Comparison of ENCODE assay signal across 21 mouse cellular contexts in genomic region chr11:46209884-46210283, GRCm38 (mm10). TPM values are rescaled to one million over a fixed set of nuclear protein-coding genes. Genes with fewer than 3 reads are reported as not detected.
DNase-seq lines count a peak whose midpoint lies in the region; ATAC-seq lines count a peak whose summit lies in the region.
"Had no signal": no experiment of that assay in that cellular context is flagged by ENCODE, and none has a peak within 500 bp of the region (broad histone marks: within the 10 kb centered on the region; RNA-seq: fewer than 3 reads in every experiment).

No protein-coding gene starts in this region.

- H3K4me3 ChIP-seq in heart, embryonic 10.5 days: no peak overlapping the region
- no peak overlapping the region for H3K4me3 ChIP-seq in kidney, embryonic 15.5 days (replicated peaks)
- no peak overlapping the region for H3K4me3 ChIP-seq in midbrain, embryonic 12.5 days
- no peak overlapping the region for H3K4me3 ChIP-seq in midbrain, embryonic 11.5 days (ENCODE audit: low read depth, low read length)
- H3K4me3 ChIP-seq in stomach, embryonic 16.5 days (replicated peaks; ENCODE audit: low read length): no peak overlapping the region
- H3K4me3 ChIP-seq: forebrain, embryonic 13.5 days; midbrain, embryonic 15.5 days had no signal

- ATAC-seq in kidney, embryonic 15.5 days (replicated peaks; ENCODE audit: low FRiP score): no peak
- no peak for ATAC-seq in midbrain, embryonic 12.5 days (ENCODE audit: low FRiP score, low read depth)
- ATAC-seq in midbrain, embryonic 11.5 days (ENCODE audit: low FRiP score): no peak
- no peak for ATAC-seq in stomach, embryonic 16.5 days (ENCODE audit: insufficient read depth, low FRiP score)
- ATAC-seq: activated CD4-positive, CD25-positive, alpha-beta regulatory T cell, adult 4 months; forebrain, embryonic 13.5 days; midbrain, embryonic 15.5 days had no signal

- peak overlapping the region; percentile 93 for H3K27ac ChIP-seq in heart, embryonic 10.5 days
- no peak overlapping the region for H3K27ac ChIP-seq in kidney, embryonic 15.5 days
- H3K27ac ChIP-seq in midbrain, embryonic 12.5 days (replicated peaks): 0 out of 2 replicates have a peak overlapping the region, but pooled peaks have one; percentile 15
- no peak overlapping the region for H3K27ac ChIP-seq in midbrain, embryonic 11.5 days (ENCODE audit: low read depth, low read length)
- no peak overlapping the region for H3K27ac ChIP-seq in stomach, embryonic 16.5 days (ENCODE audit: low read length)
- H3K27ac ChIP-seq: forebrain, embryonic 13.5 days; macrophage; midbrain, embryonic 15.5 days had no signal

- H3K4me1 ChIP-seq in heart, embryonic 10.5 days: peaks cover 69% of the 10 kb centered on the region
- H3K4me1 ChIP-seq in kidney, embryonic 15.5 days: peaks cover 51% of the 10 kb centered on the region
- H3K4me1 ChIP-seq in midbrain, embryonic 12.5 days: peaks cover 7% of the 10 kb centered on the region; the same call in 1 of the 2 replicates
- H3K4me1 ChIP-seq in midbrain, embryonic 11.5 days (ENCODE audit: control insufficient read depth, insufficient read depth, low read length): no peaks in the 10 kb centered on the region
- peaks cover 46% of the 10 kb centered on the region for H3K4me1 ChIP-seq in stomach, embryonic 16.5 days (ENCODE audit: control insufficient read depth, insufficient read depth, low read length)
- H3K4me1 ChIP-seq: forebrain, embryonic 13.5 days had no signal

- WGBS in heart, embryonic 10.5 days: 34% methylated on average over 2 of the region's 2 CpGs
- 56% methylated on average over 2 of the region's 2 CpGs for WGBS in kidney, embryonic 15.5 days
- WGBS in midbrain, embryonic 12.5 days: 41% methylated on average over 2 of the region's 2 CpGs
- 53% methylated on average over 2 of the region's 2 CpGs for WGBS in midbrain, embryonic 11.5 days
- 58% methylated on average over 2 of the region's 2 CpGs for WGBS in stomach, embryonic 16.5 days

- DNase-seq in heart, embryonic 10.5 days (ENCODE audit: low spot score): no peak
- no peak for DNase-seq in heart, postnatal 10 days
- peak; percentile 33 for DNase-seq in kidney, adult 18-20 months
- DNase-seq in midbrain, embryonic 11.5 days (ENCODE audit: low spot score, missing footprints): no peak
- DNase-seq in lung, postnatal 10 days: no peak
- DNase-seq: cerebellum, adult 11 months; cerebellum, postnatal 36 days; heart, adult 11 months; heart, postnatal 36 days; lung, adult 2 months; right cerebral cortex, postnatal 4 days; thymus, adult 2 months had no signal

- H3K9ac ChIP-seq in kidney, embryonic 15.5 days: no peak overlapping the region
- H3K9ac ChIP-seq in midbrain, embryonic 12.5 days (replicated peaks): no peak overlapping the region
- no peak overlapping the region for H3K9ac ChIP-seq in midbrain, embryonic 11.5 days (ENCODE audit: low read length)
- H3K9ac ChIP-seq in stomach, embryonic 16.5 days (ENCODE audit: low read length): 0 out of 2 replicates have a peak overlapping the region, but pooled peaks have one; percentile 23
- H3K9ac ChIP-seq: forebrain, embryonic 13.5 days; midbrain, embryonic 15.5 days had no signal

- H3K27me3 ChIP-seq in heart, embryonic 10.5 days (ENCODE audit: insufficient read depth, poor library complexity, severe bottlenecking): no peaks in the 10 kb centered on the region
- H3K27me3 ChIP-seq in kidney, embryonic 15.5 days: no peaks in the 10 kb centered on the region
- H3K27me3 ChIP-seq in midbrain, embryonic 12.5 days: no peaks in the 10 kb centered on the region
- no peaks in the 10 kb centered on the region for H3K27me3 ChIP-seq in midbrain, embryonic 11.5 days (ENCODE audit: control insufficient read depth, insufficient read depth, low read length)
- no peaks in the 10 kb centered on the region for H3K27me3 ChIP-seq in stomach, embryonic 16.5 days (ENCODE audit: control insufficient read depth, insufficient read depth, low read length)
- H3K27me3 ChIP-seq: forebrain, embryonic 13.5 days; midbrain, embryonic 15.5 days had no signal

- intact Hi-C loops in heart, postnatal 10 days (cut with DNase I): loop anchor here (1.0 kb wide), 1 partner anchor 42 kb away; no protein-coding TSS in a partner anchor

- H3K36me3 ChIP-seq in heart, embryonic 10.5 days: no peaks in the 10 kb centered on the region
- H3K36me3 ChIP-seq in kidney, embryonic 15.5 days: no peaks in the 10 kb centered on the region
- peaks cover 40% of the 10 kb centered on the region for H3K36me3 ChIP-seq in midbrain, embryonic 12.5 days
- no peaks in the 10 kb centered on the region; the same call in 1 of the 2 replicates for H3K36me3 ChIP-seq in midbrain, embryonic 11.5 days (ENCODE audit: control insufficient read depth, insufficient read depth, low read length)
- H3K36me3 ChIP-seq in stomach, embryonic 16.5 days (ENCODE audit: control insufficient read depth, insufficient read depth, low read length): no peaks in the 10 kb centered on the region

- H3K9me3 ChIP-seq in heart, embryonic 10.5 days: no peaks in the 10 kb centered on the region
- H3K9me3 ChIP-seq in kidney, embryonic 15.5 days (replicated peaks): no peaks in the 10 kb centered on the region
- no peaks in the 10 kb centered on the region for H3K9me3 ChIP-seq in midbrain, embryonic 12.5 days
- H3K9me3 ChIP-seq in midbrain, embryonic 11.5 days (ENCODE audit: control insufficient read depth, low read length): no peaks in the 10 kb centered on the region
- H3K9me3 ChIP-seq in stomach, embryonic 16.5 days (replicated peaks; ENCODE audit: control insufficient read depth, low read length): no peaks in the 10 kb centered on the region
- H3K9me3 ChIP-seq: forebrain, embryonic 13.5 days; midbrain, embryonic 15.5 days had no signal

- no peak overlapping the region for H3K4me2 ChIP-seq in kidney, embryonic 15.5 days
- H3K4me2 ChIP-seq in midbrain, embryonic 12.5 days (replicated peaks): no peak overlapping the region
- H3K4me2 ChIP-seq in midbrain, embryonic 11.5 days: no peak overlapping the region
- no peak overlapping the region for H3K4me2 ChIP-seq in stomach, embryonic 16.5 days (ENCODE audit: low read depth, low read length)
- H3K4me2 ChIP-seq: forebrain, embryonic 13.5 days; midbrain, embryonic 15.5 days had no signal

RNA-seq across cellular contexts. Expression of gene Fndc9, which starts 25.4 kb away (rescaled TPM):
- polyA plus RNA-seq in heart, embryonic 10.5 days (2016; fragmentation: Nextera tagmentation; extraction: Ambion mirVana): 0.07 and 0.18 TPM in 2 replicates
- total RNA-seq in heart, postnatal 10 days (2021): not detected
- 0.13 and 0.21 TPM in 2 replicates for polyA plus RNA-seq in kidney, embryonic 15.5 days (2015; fragmentation: Nextera tagmentation; extraction: Ambion mirVana)
- 2.2 and 2.3 TPM in 2 replicates for polyA plus RNA-seq in midbrain, embryonic 12.5 days (2016; fragmentation: Nextera tagmentation; extraction: Ambion mirVana)
- 1.1 and 1.2 TPM in 2 replicates for polyA plus RNA-seq in midbrain, embryonic 11.5 days (2014; fragmentation: Nextera tagmentation; extraction: Ambion mirVana)
- 0.27 and 0.60 TPM in 2 replicates for polyA plus RNA-seq in stomach, embryonic 16.5 days (2015; fragmentation: Nextera tagmentation; extraction: Ambion mirVana)
- total RNA-seq: heart, postnatal 36 days; liver, adult 2 months had no signal
- polyA plus RNA-seq: large intestine, adult 2 months; liver, adult 2 months; macrophage had no signal

RNA-seq across cellular contexts. Expression of gene Nipal4, which starts 43.6 kb away (rescaled TPM):
- polyA plus RNA-seq in heart, embryonic 10.5 days (2016; fragmentation: Nextera tagmentation; extraction: Ambion mirVana): 7.8 and 15.7 TPM in 2 replicates
- under 1 TPM; 0.55 to 0.89 TPM for total RNA-seq in heart, postnatal 10 days (2021)
- 0.48 and 1.2 TPM in 2 replicates for polyA plus RNA-seq in kidney, embryonic 15.5 days (2015; fragmentation: Nextera tagmentation; extraction: Ambion mirVana)
- 1.2 and 1.4 TPM in 2 replicates for polyA plus RNA-seq in midbrain, embryonic 12.5 days (2016; fragmentation: Nextera tagmentation; extraction: Ambion mirVana)
- 1.0 and 1.4 TPM in 2 replicates for polyA plus RNA-seq in midbrain, embryonic 11.5 days (2014; fragmentation: Nextera tagmentation; extraction: Ambion mirVana)
- polyA plus RNA-seq in stomach, embryonic 16.5 days (2015; fragmentation: Nextera tagmentation; extraction: Ambion mirVana): 7.8 and 10.1 TPM in 2 replicates
- total RNA-seq: liver, adult 2 months had no signal
- polyA plus RNA-seq: liver, adult 2 months; macrophage had no signal

Comparison
In these comparisons a context has a peak if more than half of its experiments do, and no peak if none do; other contexts are left out.
1. H3K27ac ChIP-seq: peak in heart, embryonic 10.5 days (single experiment) and midbrain, embryonic 12.5 days (single experiment); none in kidney, embryonic 15.5 days (single experiment), midbrain, embryonic 11.5 days (single experiment) and stomach, embryonic 16.5 days (single experiment).